Mouse (Mus musculus) brown adipose tissue, adult 24 weeks (tissue): ENCODE data around the gene Rbm18. TPM values are rescaled to one million over a fixed set of nuclear protein-coding genes. Genes with fewer than 3 reads are reported as not detected.

ENCODE experiments used
- polyA plus RNA-seq: library from polyadenylated mRNA; stranded (reverse); fragments of >200 nt; gene quantifications from 2 replicates; pipeline ENCODE4 v1.2.4, GENCODE M21; 2012; ENCODE audit not compliant: missing spikeins, insufficient read depth, insufficient read length

The Rbm18 gene
- polyA plus RNA-seq, 1 experiment: 20.0 TPM

Other genes starting within 250 kb of the Rbm18 start
- gene Ttll11, start 156.9 kb downstream of the Rbm18 start, polyA plus RNA-seq: 2.0 and 2.4 TPM in 2 replicates
- 607 and 660 TPM in 2 replicates for gene Ndufa8, start 87.4 kb downstream of the Rbm18 start, polyA plus RNA-seq
- gene Morn5, start 87.3 kb downstream of the Rbm18 start, polyA plus RNA-seq: not detected in 2 replicates
- gene Lhx6, start 31.4 kb downstream of the Rbm18 start, polyA plus RNA-seq: 0.46 and 0.95 TPM in 2 replicates
- 32.9 and 33.1 TPM in 2 replicates for gene Mrrf, start 384 bp downstream of the Rbm18 start, polyA plus RNA-seq
- 1.8 and 2.3 TPM in 2 replicates for gene Ptgs1, start 93.7 kb upstream of the Rbm18 start, polyA plus RNA-seq
- not detected in 2 replicates for gene Olfr338, start 236.7 kb upstream of the Rbm18 start, polyA plus RNA-seq